Mouse (Mus musculus) G1E (cell line): ENCODE data around the gene 9230112D13Rik. TPM values are rescaled to one million over a fixed set of nuclear protein-coding genes. Genes with fewer than 3 reads are reported as not detected.

Experiments
- ATAC-seq: 2 replicates; pipeline ENCODE4 v1.8.0; 2016; ENCODE audit warnings: mild to moderate bottlenecking; ENCODE audit not compliant: insufficient number of reproducible peaks, poor library complexity, low FRiP score, severe bottlenecking; ENCODE audit errors: extremely low read depth
- DNase-seq: peaks from one replicate; pipeline ENCODE4 v3.0.0; 2012; ENCODE audit warnings: low spot score
- H3K27me3 ChIP-seq: 2 replicates; pipeline ENCODE4 v1.6.1; 2012; ENCODE audit warnings: mild to moderate bottlenecking, low read length, inconsistent platforms; ENCODE audit not compliant: insufficient read depth
- H3K36me3 ChIP-seq: replicated peaks from 2 replicates; pipeline ENCODE3; 2012; ENCODE audit warnings: mild to moderate bottlenecking, inconsistent platforms
- H3K4me1 ChIP-seq: 2 replicates; pipeline ENCODE4 v1.6.1; 2012; ENCODE audit warnings: low read depth, low read length, inconsistent platforms, mixed read lengths; ENCODE audit not compliant: insufficient read depth
- H3K4me3 ChIP-seq: 2 replicates; pipeline ENCODE4 v1.5.1; 2012; ENCODE audit warnings: low read depth, mild to moderate bottlenecking, inconsistent platforms, low read length, moderate library complexity, mixed read lengths
- H3K9me3 ChIP-seq: replicated peaks from 2 replicates; pipeline ENCODE4 v1.6.1; 2012; ENCODE audit warnings: inconsistent platforms
- CTCF ChIP-seq: IDR thresholded peaks from 2 replicates; pipeline ENCODE4 v1.5.1; 2012; ENCODE audit warnings: low read depth, low read length, inconsistent platforms, mixed read lengths
- GATA1 ChIP-seq: IDR thresholded peaks from 2 replicates; pipeline ENCODE4 v1.6.1; 2012; ENCODE audit warnings: borderline replicate concordance, low read length, inconsistent platforms, mixed read lengths
- GATA2 ChIP-seq: IDR thresholded peaks from 2 replicates; pipeline ENCODE4 v1.6.1; 2012; ENCODE audit warnings: low read depth, low read length, inconsistent platforms, borderline replicate concordance
- POLR2AphosphoS5 ChIP-seq: IDR thresholded peaks from 2 replicates; pipeline ENCODE4 v1.6.1; 2012; ENCODE audit warnings: low read depth, low read length, inconsistent platforms; ENCODE audit not compliant: insufficient replicate concordance
- TAL1 ChIP-seq: conservative IDR thresholded peaks from 2 replicates; pipeline ENCODE4 v1.6.1; 2012; ENCODE audit warnings: low read depth, low read length, inconsistent platforms, mixed read lengths
- polyA plus RNA-seq: library from polyadenylated mRNA; stranded (reverse); fragments of >175 nt; gene quantifications from 2 replicates; pipeline ENCODE4 v1.2.3, GENCODE M21; 2012
- total RNA-seq, 2 experiments: library from RNA; stranded (forward) in 1 of 2; stranded (reverse) in 1 of 2; fragments of 200-1000 nt in 1 of 2; fragments of >200 nt in 1 of 2; fragmentation: Nextera tagmentation in 1 of 2; gene quantifications; 2 replicates each; pipeline ENCODE4 v1.2.3; 2014 to 2017

9230112D13Rik gene
- total and polyA plus RNA-seq, 3 experiments, result not detected

DNA sequence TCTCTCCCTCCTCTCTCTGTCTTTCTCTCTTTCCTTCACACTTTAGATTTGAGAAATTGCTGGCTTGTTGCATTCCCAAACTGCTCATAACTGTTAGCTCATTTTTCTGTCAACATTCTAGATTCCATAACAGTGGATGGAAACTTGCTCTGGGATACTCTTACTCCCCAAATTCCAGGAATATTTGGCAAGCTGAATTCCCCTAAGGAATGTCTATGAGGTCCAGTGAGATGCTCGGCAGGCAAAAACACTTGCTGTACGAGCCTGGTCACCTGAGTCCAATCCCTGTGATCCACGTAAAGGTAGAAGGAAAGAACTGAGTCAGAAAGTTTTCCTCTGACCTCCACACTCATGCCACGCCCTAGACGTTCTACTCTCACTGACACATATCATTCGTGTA, 9.9 kb upstream of the 9230112D13Rik start:
- no peak for TF ChIP-seq CTCF
- TF ChIP-seq POLR2AphosphoS5, result no peak
- no peak for TF ChIP-seq TAL1
- no peak for TF ChIP-seq GATA1
- TF ChIP-seq GATA2, result no peak
- no peak for ATAC-seq
- DNase-seq, result no peak

DNA sequence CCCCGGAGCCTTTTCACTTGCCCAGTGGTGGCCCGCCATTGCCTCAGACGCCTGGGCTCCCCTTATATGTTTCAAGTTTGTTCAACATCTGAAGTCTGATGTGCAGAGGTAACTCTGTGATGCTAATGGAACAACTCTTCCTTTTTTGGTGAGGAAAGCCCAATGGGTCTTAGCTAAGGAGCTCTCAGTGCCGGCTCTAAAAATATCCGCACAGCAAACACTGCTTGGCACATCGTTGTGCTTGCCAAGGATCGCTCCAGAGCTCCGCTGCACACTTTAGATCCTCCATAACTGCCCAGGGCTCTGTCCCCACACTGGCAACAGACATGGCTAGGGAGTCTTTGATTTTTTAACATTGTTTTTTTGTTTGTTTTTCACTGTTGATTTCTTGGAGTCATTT, 6.2 kb upstream of the 9230112D13Rik start:
- no peaks in the 10 kb centered on the region for H3K36me3 ChIP-seq
- no peaks in the 10 kb centered on the region for H3K9me3 ChIP-seq
- TF ChIP-seq POLR2AphosphoS5 (no peak), TAL1 (no peak), CTCF (no peak), GATA2 (no peak), GATA1 (no peak)
- H3K27me3 ChIP-seq, result no peaks in the 10 kb centered on the region
- H3K4me3 ChIP-seq, result no peak overlapping the region
- no peak for ATAC-seq
- H3K4me1 ChIP-seq, result no peaks in the 10 kb centered on the region
- no peak for DNase-seq

More for the DNA sequence above, 9.9 kb upstream of the 9230112D13Rik start:
- H3K9me3 ChIP-seq, result no peaks in the 10 kb centered on the region
- no peaks in the 10 kb centered on the region for H3K36me3 ChIP-seq
- H3K4me3 ChIP-seq, result no peak overlapping the region
- H3K4me1 ChIP-seq, result no peaks in the 10 kb centered on the region
- no peaks in the 10 kb centered on the region for H3K27me3 ChIP-seq

DNA sequence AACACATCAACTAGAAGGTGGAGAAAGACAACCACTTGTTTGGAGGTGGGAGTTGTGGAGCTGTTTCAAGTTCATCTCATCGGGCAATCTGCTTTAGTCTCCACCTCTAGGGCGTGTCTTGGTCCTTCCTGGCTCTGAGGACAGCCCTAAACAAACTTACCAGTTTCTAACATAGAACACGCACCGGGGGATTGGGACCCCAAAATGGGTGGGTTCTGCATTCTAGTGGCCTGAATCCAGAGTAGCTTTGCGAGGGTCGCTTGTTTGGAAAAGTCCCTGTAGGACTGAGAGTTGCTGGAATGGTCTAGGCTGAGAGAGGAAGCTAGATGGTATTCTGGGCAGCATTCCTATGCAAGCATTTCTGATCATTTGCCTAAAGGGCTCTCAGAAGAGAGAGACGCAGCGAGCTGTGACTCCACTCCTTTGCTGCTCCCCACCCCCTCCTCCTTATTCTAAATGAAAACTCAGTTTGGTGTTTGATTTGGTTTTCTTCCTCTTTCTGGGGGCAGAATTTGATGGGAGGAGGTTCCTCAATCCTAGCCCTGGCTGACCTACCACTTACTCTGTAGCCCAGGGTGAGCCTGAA, 4.5 kb downstream of the 9230112D13Rik start:
- H3K4me1 ChIP-seq, result no peaks in the 10 kb centered on the region

DNA sequence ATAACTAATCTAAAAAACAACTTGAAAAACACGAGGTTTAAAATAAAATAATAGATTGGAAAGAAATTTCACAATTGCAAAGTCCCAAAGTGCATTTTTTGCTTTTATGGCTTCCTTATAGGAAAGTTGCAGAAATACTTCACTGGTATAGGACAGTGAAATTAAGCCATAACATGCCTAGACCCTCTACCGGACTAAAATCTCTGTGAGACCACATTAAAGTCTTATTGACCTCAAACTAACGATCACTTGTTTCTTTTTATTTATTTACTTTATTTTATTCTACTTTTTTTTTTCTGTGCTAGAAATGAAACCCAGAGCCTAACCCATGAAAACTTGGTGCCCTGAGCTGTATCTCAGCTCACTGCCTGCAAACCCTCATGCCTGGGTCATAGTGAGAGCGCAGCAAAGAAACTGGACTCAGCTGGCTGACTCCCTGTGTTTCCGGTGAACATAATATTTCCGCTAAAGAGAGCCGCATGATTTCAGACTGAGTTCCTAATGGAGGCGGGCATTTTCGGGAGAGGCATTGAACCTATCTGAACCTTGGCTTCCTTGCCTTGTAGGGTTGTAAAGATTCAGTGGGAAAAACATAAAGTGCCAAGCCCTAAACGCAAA, 5.5 kb downstream of the 9230112D13Rik start:
- DNase-seq (no peak), ATAC-seq (no peak)
- H3K4me3 ChIP-seq, result no peak overlapping the region
- H3K4me1 ChIP-seq, result no peaks in the 10 kb centered on the region
- H3K27me3 ChIP-seq, result peaks cover 3% of the 10 kb centered on the region; the same call in 1 of the 2 replicates
- TF ChIP-seq CTCF, result no peak
- no peak for TF ChIP-seq TAL1
- no peak for TF ChIP-seq GATA2
- no peak for TF ChIP-seq GATA1
- TF ChIP-seq POLR2AphosphoS5, result no peak
- no peaks in the 10 kb centered on the region for H3K9me3 ChIP-seq
- H3K36me3 ChIP-seq, result no peaks in the 10 kb centered on the region

More for the DNA sequence above, 4.5 kb downstream of the 9230112D13Rik start:
- H3K36me3 ChIP-seq, result no peaks in the 10 kb centered on the region
- no peaks in the 10 kb centered on the region for H3K9me3 ChIP-seq
- no peak for TF ChIP-seq TAL1
- TF ChIP-seq POLR2AphosphoS5, result no peak
- no peak for TF ChIP-seq GATA1
- TF ChIP-seq CTCF, result no peak
- TF ChIP-seq GATA2, result no peak
- H3K27me3 ChIP-seq, result peaks cover 3% of the 10 kb centered on the region; the same call in 1 of the 2 replicates
- ATAC-seq (no peak), DNase-seq (no peak)
- H3K4me3 ChIP-seq, result no peak overlapping the region

- DNase-seq (no peak), ATAC-seq (no peak)
- Histone ChIP-seq H3K4me3 (no peak overlapping the region), H3K4me1 (no peaks in the 10 kb centered on the region), H3K36me3 (no peaks in the 10 kb centered on the region), H3K27me3 (peaks cover 3% of the 10 kb centered on the region; the same call in 1 of the 2 replicates), H3K9me3 (no peaks in the 10 kb centered on the region)
- TF ChIP-seq TAL1, result no peak
- TF ChIP-seq POLR2AphosphoS5, result no peak
- TF ChIP-seq GATA2, result no peak
- no peak for TF ChIP-seq GATA1
- TF ChIP-seq CTCF, result no peak
Measured at GRCm38 (mm10) chr14:34515860-34516259, 6.7 kb downstream of the 9230112D13Rik start.

GRCm38 (mm10) chr14:34514120-34514519, 8.5 kb downstream of the 9230112D13Rik start:
- Histone ChIP-seq H3K27me3 (peaks cover 3% of the 10 kb centered on the region; the same call in 1 of the 2 replicates), H3K9me3 (no peaks in the 10 kb centered on the region), H3K4me1 (peaks cover under 1% of the 10 kb centered on the region; the same call in 1 of the 2 replicates), H3K36me3 (no peaks in the 10 kb centered on the region), H3K4me3 (no peak overlapping the region)
- no peak for DNase-seq
- no peak for ATAC-seq
- TF ChIP-seq CTCF (no peak), POLR2AphosphoS5 (no peak), GATA1 (no peak), TAL1 (no peak), GATA2 (no peak)
